Mouse (Mus musculus) leukemia stem cell, adult 10-12 weeks (primary cell): Measurements from ENCODE around the gene Kng1. TPM values are rescaled to one million over a fixed set of nuclear protein-coding genes. Genes with fewer than 3 reads are reported as not detected.

Experiments
- polyA plus RNA-seq: library from polyadenylated mRNA; stranded (reverse); fragments of >175 nt; gene quantifications from 2 replicates; pipeline ENCODE4 v1.2.3, GENCODE M21; 2012; ENCODE audit warnings: low replicate concordance

Gene Kng1
- polyA plus RNA-seq, result not detected in 2 replicates

DNA sequence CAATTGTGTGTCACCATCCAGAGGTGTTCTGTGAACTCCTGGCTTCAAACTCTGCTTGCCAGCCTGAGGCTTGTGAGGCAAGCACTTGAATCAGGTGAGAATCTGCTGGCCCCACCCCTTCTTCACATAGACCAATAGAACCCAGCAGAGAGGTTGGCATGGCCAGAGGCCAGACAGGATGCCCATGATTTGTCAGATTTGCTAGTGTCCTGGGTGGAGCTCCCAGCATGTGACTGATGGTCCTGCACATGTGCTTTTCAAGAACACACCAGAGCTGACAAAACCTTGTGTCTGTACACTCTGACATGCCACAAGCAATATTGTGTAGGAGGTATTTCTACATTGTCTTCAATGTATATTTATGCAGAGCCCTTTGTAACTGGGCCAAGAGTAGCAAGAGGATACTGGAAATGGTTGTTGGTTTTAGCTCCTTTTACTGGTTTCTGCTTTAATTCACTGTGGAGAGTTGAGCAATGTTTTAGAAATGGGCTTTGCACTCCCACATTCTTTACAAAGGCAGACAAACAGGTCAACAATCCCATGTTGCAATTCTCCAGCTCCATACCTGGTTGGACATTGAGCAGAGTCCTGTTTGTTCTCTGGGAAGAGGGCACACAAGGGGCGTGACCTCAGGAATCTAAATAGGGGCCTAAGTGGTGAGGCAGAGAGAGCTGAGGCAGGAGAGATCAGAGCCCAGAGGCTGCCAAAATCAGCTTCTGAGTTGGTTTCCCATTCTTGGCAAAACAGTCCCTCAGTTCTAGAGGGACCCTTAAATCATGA, at the start of gene Kng1:
Gene Kng1, plus strand, starts transcription at position 198 of the 780 bp plus-strand sequence.

DNA sequence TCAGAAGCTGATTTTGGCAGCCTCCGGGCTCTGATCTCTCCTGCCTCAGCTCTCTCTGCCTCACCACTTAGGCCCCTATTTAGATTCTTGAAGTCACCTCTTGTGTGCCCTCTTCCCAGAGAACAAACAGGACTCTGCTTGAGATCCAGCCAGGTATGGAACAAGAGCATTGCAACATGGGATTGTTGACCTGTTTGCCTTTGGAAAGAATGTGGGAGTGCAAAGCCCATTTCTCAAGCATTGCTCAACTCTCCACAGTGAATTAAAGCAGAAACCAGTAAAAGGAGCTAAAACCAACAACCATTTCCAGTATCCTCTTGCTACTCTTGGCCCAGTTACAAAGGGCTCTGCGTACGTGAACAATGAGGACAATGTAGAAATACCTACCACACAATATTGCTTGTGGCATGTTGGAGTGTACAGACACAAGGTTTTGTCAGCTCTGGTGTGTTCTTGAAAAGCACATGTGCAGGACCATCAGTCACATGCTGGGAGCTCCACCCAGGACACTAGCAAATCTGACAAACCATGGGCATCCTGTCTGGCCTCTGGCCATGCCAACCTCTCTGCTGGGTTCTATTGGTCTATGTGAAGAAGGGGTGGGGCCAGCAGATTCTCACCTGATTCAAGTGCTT, 28.6 kb upstream of the Kng1 start, which contains the start of gene Kng2:
Gene Kng2, minus strand, starts transcription at position 517 of the 635 bp plus-strand sequence.

DNA sequence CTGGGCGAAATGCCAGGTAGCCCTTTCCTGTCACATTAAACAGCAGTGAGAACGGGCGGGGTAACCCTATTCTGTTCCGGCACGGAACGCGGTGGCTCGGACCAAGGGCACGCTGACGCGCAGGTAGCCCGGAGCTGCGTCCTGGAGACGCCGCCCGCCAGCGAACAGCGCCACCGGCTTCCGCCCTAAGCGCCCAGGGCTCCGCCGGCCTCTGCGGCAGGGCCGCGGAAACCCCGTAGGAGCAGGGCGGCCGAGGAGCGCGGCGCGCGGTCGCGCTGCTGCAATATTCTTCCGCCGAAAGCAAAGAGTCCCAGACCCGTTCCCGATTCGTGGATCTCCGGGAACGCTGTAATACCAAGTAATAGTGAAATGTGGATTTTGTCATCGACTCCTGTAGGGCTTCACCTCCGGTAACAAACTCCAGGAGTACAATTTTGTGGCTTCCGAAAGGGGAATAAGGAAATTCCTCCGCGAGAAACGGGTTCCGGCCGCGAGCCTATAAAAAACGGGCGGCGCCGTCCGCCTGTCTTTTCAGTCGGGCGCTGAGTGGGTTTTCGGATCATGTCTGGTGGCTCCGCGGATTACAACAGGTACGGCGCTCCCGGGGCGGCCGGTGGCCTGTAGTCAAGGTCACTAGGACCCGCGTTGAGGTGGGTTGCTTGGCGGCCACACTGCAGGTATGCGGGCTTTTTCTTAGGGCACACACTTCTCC, 49.7 kb downstream of the Kng1 start, which contains the start of gene Eif4a2:
Gene Eif4a2, plus strand, starts transcription at position 214 of the 712 bp plus-strand sequence.

DNA sequence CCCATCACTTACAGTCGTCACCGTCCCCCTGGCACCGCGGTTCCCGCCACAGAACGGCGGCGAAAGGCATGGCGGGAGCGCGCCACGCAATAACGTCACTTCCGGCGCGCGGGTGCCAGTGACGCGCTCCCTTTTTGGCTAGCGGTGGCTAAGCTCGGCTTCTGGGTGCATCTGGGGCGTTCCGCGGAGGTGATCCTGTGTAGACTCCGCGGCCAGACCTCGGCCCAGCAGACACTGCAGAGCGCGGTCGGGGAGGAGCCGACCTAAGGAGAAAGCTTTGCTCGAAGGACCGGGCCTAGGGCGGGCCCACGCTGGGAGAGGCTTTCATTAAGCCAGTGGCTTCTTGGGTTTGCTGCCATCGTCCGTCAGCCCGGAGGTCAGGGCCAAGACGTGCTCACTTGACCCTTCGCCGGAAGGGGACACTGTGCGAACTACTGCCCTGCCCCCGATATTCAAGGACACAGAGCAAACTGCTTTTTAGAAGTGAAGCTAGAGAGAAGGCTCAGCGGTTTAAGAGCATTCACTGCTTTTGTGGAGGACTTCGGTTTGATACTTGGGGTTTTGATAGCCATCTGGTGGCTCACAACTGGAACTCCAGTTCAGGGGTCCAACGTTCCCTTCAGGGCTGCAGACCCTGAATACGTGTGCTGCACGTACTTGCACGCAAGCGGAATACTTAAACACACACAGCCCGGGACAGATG, 70.2 kb downstream of the Kng1 start, which contains the start of gene Rfc4:
Gene Rfc4, minus strand, starts transcription at position 65 of the 703 bp plus-strand sequence.

Other genes with a start within 250 kb of the Kng1 start
- gene Crygs, start 246.3 kb upstream of the Kng1 start, polyA plus RNA-seq, result not detected in 2 replicates
- gene Tbccd1, start 200.2 kb upstream of the Kng1 start, polyA plus RNA-seq, result 2.9 and 9.6 TPM in 2 replicates
- gene Dnajb11, start 200.0 kb upstream of the Kng1 start, polyA plus RNA-seq, result 35.7 and 61.5 TPM in 2 replicates
- not detected in 2 replicates for gene Ahsg, start 166.6 kb upstream of the Kng1 start, polyA plus RNA-seq
- not detected in 2 replicates for gene Fetub, start 139.5 kb upstream of the Kng1 start, polyA plus RNA-seq
- not detected in 2 replicates for gene Hrg, start 106.8 kb upstream of the Kng1 start, polyA plus RNA-seq
- not detected in 2 replicates for gene Kng2, start 28.4 kb upstream of the Kng1 start, polyA plus RNA-seq
- gene Eif4a2, start 49.6 kb downstream of the Kng1 start, polyA plus RNA-seq, result 1.2 and 11.1 TPM in 2 replicates
- 1.8 and 23.6 TPM in 2 replicates for gene Rfc4, start 69.9 kb downstream of the Kng1 start, polyA plus RNA-seq
- 0.32 TPM in 1 of 2 replicates, not detected in the other for gene Adipoq, start 88.7 kb downstream of the Kng1 start, polyA plus RNA-seq
- 14.8 and 28.0 TPM in 2 replicates for gene St6gal1, start 166.9 kb downstream of the Kng1 start, polyA plus RNA-seq